Mouse (Mus musculus) liver, embryonic 14.5 days (tissue): ENCODE results near the gene Wnk2.

Experiments
- CTCF ChIP-seq: IDR thresholded peaks from 2 replicates; pipeline ENCODE4 v1.5.1; 2016; ENCODE audit warnings: antibody characterized with exemption, low read depth, control low read depth
- EP300 ChIP-seq: IDR thresholded peaks from 2 replicates; pipeline ENCODE4 v1.6.1; 2016; ENCODE audit warnings: antibody characterized with exemption, low read depth

DNA sequence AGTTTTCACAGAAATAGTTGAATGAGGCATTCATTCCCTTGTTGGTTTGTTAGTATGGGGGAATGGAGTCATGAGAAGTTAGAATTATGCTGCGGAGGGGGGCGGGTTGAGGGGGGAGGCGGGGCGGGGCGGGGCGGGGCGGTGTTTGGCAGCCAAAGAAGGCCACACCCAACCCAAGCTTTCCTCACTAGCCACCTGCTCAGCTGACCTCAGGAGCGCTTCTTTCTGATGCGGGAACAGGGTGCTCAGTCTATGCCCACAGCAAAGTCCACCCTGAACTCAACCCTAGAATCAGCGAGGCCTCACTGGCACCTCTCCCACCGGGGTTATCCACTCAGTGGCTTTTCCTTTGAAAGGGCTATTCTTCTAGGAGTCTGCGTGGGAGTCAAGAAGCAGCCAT, 123.1 kb downstream of the Wnk2 start:
- TF ChIP-seq CTCF (no peak), EP300 (no peak)
